Comparison of ENCODE assay signal across 9 mouse cellular contexts in the genomic region with DNA sequence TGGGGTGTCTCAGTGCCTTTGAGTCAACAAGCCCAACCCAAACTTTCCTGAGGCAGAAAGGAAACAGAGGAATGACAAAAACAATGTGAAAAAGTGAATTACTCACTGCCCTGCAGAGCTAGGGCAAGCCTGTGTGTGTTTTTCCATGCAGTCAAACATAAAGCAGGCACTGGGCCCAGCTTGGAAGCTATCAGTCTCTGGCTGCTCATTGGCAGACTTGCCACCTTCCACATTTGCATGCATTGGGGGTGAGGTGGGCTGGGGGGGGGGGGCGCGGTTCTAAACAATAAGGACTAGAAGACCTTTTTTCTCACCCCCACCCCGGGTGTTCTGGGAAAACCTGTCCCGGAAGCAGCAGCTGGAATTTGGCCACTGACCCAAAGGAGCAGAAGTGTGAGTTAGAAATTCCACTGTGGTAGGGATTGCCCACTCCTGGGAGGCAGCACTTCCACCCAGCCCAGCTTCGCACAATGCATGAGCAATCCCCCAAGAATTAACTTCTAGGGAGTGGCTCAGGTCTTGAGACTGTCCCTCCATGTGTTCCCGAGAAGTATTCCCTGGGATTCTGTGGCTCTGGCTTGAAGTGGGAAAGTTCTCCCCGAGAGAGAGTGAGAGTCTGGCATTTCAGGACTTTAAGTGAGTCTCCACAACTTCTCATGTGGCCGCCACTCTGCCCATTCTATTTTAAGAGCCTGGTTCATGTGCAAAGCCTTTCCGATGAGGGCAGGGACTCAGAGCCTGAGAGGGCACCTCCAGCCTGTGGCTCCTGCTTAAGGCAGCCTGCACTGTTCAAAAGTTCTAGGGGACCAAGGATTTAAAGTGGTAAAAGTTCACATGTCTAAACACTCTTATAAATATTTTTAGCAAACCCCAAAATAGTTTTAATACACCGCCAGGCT. TPM values are rescaled to one million over a fixed set of nuclear protein-coding genes. Genes with fewer than 3 reads are reported as not detected.
DNase-seq lines count a peak whose midpoint lies in the region; ATAC-seq and TF ChIP-seq lines count a peak whose summit lies in the region.
"Had no signal": no experiment of that assay in that cellular context is flagged by ENCODE, and none has a peak within 500 bp of the region (broad histone marks: within the 10 kb centered on the region; RNA-seq: fewer than 3 reads in every experiment).

No protein-coding gene starts in this region.

- H3K4me2 ChIP-seq in embryonic facial prominence, embryonic 15.5 days (replicated peaks), result no peak overlapping the region
- H3K4me2 ChIP-seq in heart, embryonic 15.5 days, result peak overlapping the region; percentile 92
- H3K4me2 ChIP-seq in midbrain, embryonic 13.5 days (replicated peaks), result peak overlapping the region; percentile 85

- peak; percentile 87 for DNase-seq in Muller cell, postnatal 12 days (ENCODE audit: inconsistent ontology term)
- DNase-seq in right cerebral cortex, postnatal 4 days, result no peak
- no peak for DNase-seq in kidney, adult 2 months
- DNase-seq: adrenal gland, adult 8-10 months had no signal

- TF ChIP-seq CTCF in kidney, adult 2 months (conservative IDR thresholded peaks at IDR 0.05; ENCODE audit: insufficient read depth, insufficient read length, low read depth, low read length), result no peak

- no peaks in the 10 kb centered on the region for H3K9me3 ChIP-seq in embryonic facial prominence, embryonic 15.5 days (replicated peaks)
- no peaks in the 10 kb centered on the region for H3K9me3 ChIP-seq in heart, embryonic 15.5 days (replicated peaks)
- no peaks in the 10 kb centered on the region for H3K9me3 ChIP-seq in midbrain, embryonic 13.5 days

- peaks cover 42% of the 10 kb centered on the region for H3K4me1 ChIP-seq in embryonic facial prominence, embryonic 15.5 days
- peaks cover 81% of the 10 kb centered on the region for H3K4me1 ChIP-seq in heart, embryonic 15.5 days (replicated peaks)
- H3K4me1 ChIP-seq in midbrain, embryonic 13.5 days (replicated peaks), result peaks cover 47% of the 10 kb centered on the region
- no peaks in the 10 kb centered on the region for H3K4me1 ChIP-seq in kidney, adult 2 months (ENCODE audit: control insufficient read depth, insufficient read depth, low read length)

- peak overlapping the region; percentile 45; the same call in 1 of the 2 replicates for H3K27ac ChIP-seq in embryonic facial prominence, embryonic 15.5 days (replicated peaks)
- peak overlapping the region; percentile 97 for H3K27ac ChIP-seq in heart, embryonic 15.5 days
- H3K27ac ChIP-seq in midbrain, embryonic 13.5 days, result no peak overlapping the region
- H3K27ac ChIP-seq in kidney, adult 2 months (ENCODE audit: insufficient read depth, low read depth, low read length), result no peak overlapping the region

- ATAC-seq in embryonic facial prominence, embryonic 15.5 days (ENCODE audit: insufficient number of reproducible peaks, low FRiP score, low TSS enrichment, low read depth), result no peak
- ATAC-seq in heart, embryonic 15.5 days (replicated peaks; ENCODE audit: insufficient number of reproducible peaks, insufficient read depth, low FRiP score, low read depth), result peak; percentile 58
- no peak for ATAC-seq in midbrain, embryonic 13.5 days
- no peak for ATAC-seq in megakaryocyte, adult 5-6 weeks (ENCODE audit: poor library complexity, severe bottlenecking)

- WGBS in embryonic facial prominence, embryonic 15.5 days, result 21% methylated on average over 10 of the region's 10 CpGs
- WGBS in heart, embryonic 15.5 days, result 11% methylated on average over 10 of the region's 10 CpGs
- 40% methylated on average over 10 of the region's 10 CpGs for WGBS in midbrain, embryonic 13.5 days
- WGBS in kidney, adult 2 months, result 28% methylated on average over 10 of the region's 10 CpGs

- no peak for TF ChIP-seq POLR2A in kidney, adult 2 months (IDR thresholded peaks at IDR 0.05; ENCODE audit: low read depth, low read length)

- H3K36me3 ChIP-seq in embryonic facial prominence, embryonic 15.5 days, result no peaks in the 10 kb centered on the region
- H3K36me3 ChIP-seq in heart, embryonic 15.5 days, result no peaks in the 10 kb centered on the region
- H3K36me3 ChIP-seq in midbrain, embryonic 13.5 days, result no peaks in the 10 kb centered on the region
- H3K36me3 ChIP-seq in kidney, adult 2 months (ENCODE audit: control insufficient read depth, insufficient read depth, low read length), result no peaks in the 10 kb centered on the region

- H3K27me3 ChIP-seq in embryonic facial prominence, embryonic 15.5 days, result peaks cover 38% of the 10 kb centered on the region
- peaks cover 6% of the 10 kb centered on the region; the same call in 1 of the 2 replicates for H3K27me3 ChIP-seq in heart, embryonic 15.5 days
- peaks cover 28% of the 10 kb centered on the region for H3K27me3 ChIP-seq in midbrain, embryonic 13.5 days
- no peaks in the 10 kb centered on the region for H3K27me3 ChIP-seq in kidney, adult 2 months (replicated peaks; ENCODE audit: control insufficient read depth, insufficient read depth, low read length)

- no peak overlapping the region for H3K4me3 ChIP-seq in embryonic facial prominence, embryonic 15.5 days (replicated peaks)
- peak overlapping the region; percentile 73; the same call in 1 of the 2 replicates for H3K4me3 ChIP-seq in heart, embryonic 15.5 days
- peak overlapping the region; percentile 61 for H3K4me3 ChIP-seq in midbrain, embryonic 13.5 days (replicated peaks)
- no peak overlapping the region for H3K4me3 ChIP-seq in kidney, adult 2 months (ENCODE audit: insufficient read depth, low read depth, low read length)
- H3K4me3 ChIP-seq: erythroblast, embryonic 14.5 days had no signal

- H3K9ac ChIP-seq in embryonic facial prominence, embryonic 15.5 days, result no peak overlapping the region
- H3K9ac ChIP-seq in heart, embryonic 15.5 days, result 0 out of 2 replicates have a peak overlapping the region, but pooled peaks have one; percentile 5
- H3K9ac ChIP-seq in midbrain, embryonic 13.5 days (replicated peaks), result peak overlapping the region; percentile 83

RNA-seq across cellular contexts. Expression of a gene that starts 3.0 kb away (rescaled TPM):
- polyA plus RNA-seq in embryonic facial prominence, embryonic 15.5 days (2015; fragmentation: Nextera tagmentation; extraction: Ambion mirVana), result 20.0 and 20.2 TPM in 2 replicates
- 55.2 and 63.9 TPM in 2 replicates for polyA plus RNA-seq in heart, embryonic 15.5 days (2015; fragmentation: Nextera tagmentation; extraction: Ambion mirVana)
- 45.1 and 56.3 TPM in 2 replicates for polyA plus RNA-seq in midbrain, embryonic 13.5 days (2015; fragmentation: Nextera tagmentation; extraction: Ambion mirVana)
- polyA plus RNA-seq in kidney, adult 2 months (2012; rRNA removed), result 11.6 and 13.4 TPM in 2 replicates
- total RNA-seq in megakaryocyte, adult 5-6 weeks (2015), result not detected in 2 replicates
- not detected in 2 replicates for total RNA-seq in megakaryocyte, adult 5-6 weeks (2017)
- polyA plus RNA-seq: erythroblast, embryonic 14.5 days had no signal

Comparison
In these comparisons a context has a peak if more than half of its experiments do, and no peak if none do; other contexts are left out.
1. H3K27ac ChIP-seq: peak in embryonic facial prominence, embryonic 15.5 days (single experiment) and heart, embryonic 15.5 days (single experiment); none in midbrain, embryonic 13.5 days (single experiment) and kidney, adult 2 months (single experiment).
2. H3K4me3 ChIP-seq: peak in heart, embryonic 15.5 days (single experiment) and midbrain, embryonic 13.5 days (single experiment); none in embryonic facial prominence, embryonic 15.5 days (single experiment) and kidney, adult 2 months (single experiment).